Mouse (Mus musculus) thymus, adult 18-20 months (tissue): ENCODE data around the gene Usp2.

Experiments
- DNase-seq, 2 experiments: peaks; one replicate each; pipeline ENCODE4 v3.0.0; 2022; ENCODE audit warnings: mixed read lengths in 2 of 2

The Usp2 gene

GRCm38 (mm10) chr9:44125546-44126428 is 59.0 kb downstream of the Usp2 start:
- peak; percentile 57 to 70 for DNase-seq

GRCm38 (mm10) chr9:44126746-44127145 is 59.9 kb downstream of the Usp2 start:
- no peak for DNase-seq

- DNase-seq = no peak
Measured at GRCm38 (mm10) chr9:44127351-44127801, 60.6 kb downstream of the Usp2 start.

GRCm38 (mm10) chr9:44129633-44130032 is 62.8 kb downstream of the Usp2 start:
- DNase-seq = no peak

GRCm38 (mm10) chr9:44130034-44130433 is 63.2 kb downstream of the Usp2 start:
- DNase-seq = peak; percentile 62 to 73

GRCm38 (mm10) chr9:44130581-44131275 is 63.9 kb downstream of the Usp2 start:
- no peak for DNase-seq

GRCm38 (mm10) chr9:44131276-44131590 is 64.4 kb downstream of the Usp2 start:
- DNase-seq = no peak

- DNase-seq = no peak
Measured at GRCm38 (mm10) chr9:44132200-44132599, 65.4 kb downstream of the Usp2 start.

GRCm38 (mm10) chr9:44133287-44133686 is 66.5 kb downstream of the Usp2 start:
- no peak for DNase-seq

- no peak for DNase-seq
Measured at GRCm38 (mm10) chr9:44134101-44134850, 67.5 kb downstream of the Usp2 start, which contains the start of gene Mcam. Mcam (plus strand) TSS chr9:44134469.

- peak; percentile 38 to 53 for DNase-seq
Measured at GRCm38 (mm10) chr9:44134851-44135730, 68.3 kb downstream of the Usp2 start.

- no peak for DNase-seq
Measured at GRCm38 (mm10) chr9:44135731-44136411, 69.0 kb downstream of the Usp2 start.

- no peak for DNase-seq
Measured at GRCm38 (mm10) chr9:44137846-44138245, 71.0 kb downstream of the Usp2 start.

GRCm38 (mm10) chr9:44141951-44142350 is 75.1 kb downstream of the Usp2 start:
- DNase-seq = no peak

- no peak for DNase-seq
Measured at GRCm38 (mm10) chr9:44143421-44143820, 76.6 kb downstream of the Usp2 start.

- DNase-seq = no peak
Measured at GRCm38 (mm10) chr9:44144023-44144717, 77.3 kb downstream of the Usp2 start.

GRCm38 (mm10) chr9:44144718-44145060 is 77.9 kb downstream of the Usp2 start:
- no peak for DNase-seq
